Mouse (Mus musculus) telencephalon, adult 2 months (tissue): ENCODE data around the gene Pla2g1b.

ENCODE experiments used
- DNase-seq: peaks from one replicate; pipeline ENCODE4 v3.0.0-alpha.2; 2011; ENCODE audit warnings: low read depth, low spot score

The Pla2g1b gene

GRCm38 (mm10) chr5:115522531-115522930 lies 56.5 kb downstream of the Pla2g1b start:
- no peak for DNase-seq

DNA sequence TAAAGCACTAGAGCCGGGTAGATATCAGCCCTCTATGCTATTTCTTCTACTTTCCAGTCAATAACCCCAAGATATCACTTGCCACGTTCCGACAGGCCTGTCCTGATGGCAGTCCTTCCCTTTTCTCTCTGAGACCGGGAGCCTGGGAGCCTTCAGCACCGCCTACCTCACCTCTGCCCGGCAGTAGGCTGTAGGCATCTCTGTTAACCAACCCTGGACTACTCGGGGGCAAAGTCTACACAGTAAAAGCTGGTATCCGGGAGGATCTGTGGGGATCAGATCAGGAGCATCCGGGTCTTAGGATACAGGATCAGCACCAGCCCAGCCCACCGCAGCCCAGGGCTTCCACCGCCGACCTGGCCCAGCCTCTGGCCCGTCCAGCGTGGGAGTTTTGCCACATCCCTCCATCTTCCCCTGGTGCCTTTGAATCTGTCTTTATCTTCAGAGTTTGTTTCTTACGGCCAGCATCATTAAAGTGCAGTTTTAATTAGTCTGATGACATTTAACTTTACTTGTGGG lies 57.0 kb downstream of the Pla2g1b start:
- no peak for DNase-seq

GRCm38 (mm10) chr5:115523971-115524370 lies 57.9 kb downstream of the Pla2g1b start:
- DNase-seq = no peak
